38 mouse cellular contexts compared by ENCODE assay signal in the genomic region with DNA sequence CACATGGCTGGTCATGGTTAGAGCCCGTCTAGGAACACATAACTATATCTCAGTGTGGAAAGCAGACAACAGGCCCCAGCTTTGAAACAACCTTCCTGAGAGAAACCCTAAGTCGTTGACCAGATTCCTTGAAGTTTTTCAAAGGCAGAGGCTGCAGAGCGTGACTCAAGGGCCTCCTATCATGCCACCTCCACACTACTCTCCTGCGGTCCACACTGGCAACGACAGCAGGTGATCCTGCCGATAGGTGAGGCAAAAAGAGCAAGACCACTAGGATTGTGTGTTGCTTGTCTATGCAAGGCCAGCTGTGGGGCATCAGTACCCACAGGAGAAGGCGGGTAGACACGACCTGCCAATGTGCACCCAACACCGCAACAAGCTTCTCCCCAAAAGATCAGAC. TPM values are rescaled to one million over a fixed set of nuclear protein-coding genes. Genes with fewer than 3 reads are reported as not detected.
"Had no signal": no experiment of that assay in that cellular context is flagged by ENCODE, and none has a peak within 500 bp of the region (broad histone marks: within the 10 kb centered on the region; RNA-seq: fewer than 3 reads in every experiment).

No protein-coding gene starts in this region.

- ATAC-seq: forebrain, embryonic 13.5 days; forebrain, embryonic 14.5 days; forebrain, embryonic 15.5 days; forebrain, embryonic 16.5 days; forebrain, postnatal 0 days had no signal

- H3K4me1 ChIP-seq: embryonic facial prominence, embryonic 10.5 days; embryonic facial prominence, embryonic 12.5 days; embryonic facial prominence, embryonic 13.5 days; embryonic facial prominence, embryonic 15.5 days; forebrain, embryonic 10.5 days; forebrain, embryonic 12.5 days; forebrain, embryonic 13.5 days; forebrain, embryonic 15.5 days had no signal

- H3K9me3 ChIP-seq: embryonic facial prominence, embryonic 10.5 days; embryonic facial prominence, embryonic 12.5 days; embryonic facial prominence, embryonic 13.5 days; embryonic facial prominence, embryonic 15.5 days; forebrain, embryonic 10.5 days; forebrain, embryonic 12.5 days; forebrain, embryonic 13.5 days; forebrain, embryonic 15.5 days had no signal

- H3K4me3 ChIP-seq: embryonic facial prominence, embryonic 10.5 days; embryonic facial prominence, embryonic 12.5 days; embryonic facial prominence, embryonic 13.5 days; embryonic facial prominence, embryonic 15.5 days; erythroblast, embryonic 14.5 days; forebrain, embryonic 10.5 days; forebrain, embryonic 12.5 days; forebrain, embryonic 13.5 days; forebrain, embryonic 15.5 days; gastrocnemius, adult 2 months; heart, adult 2 months had no signal

- H3K36me3 ChIP-seq: embryonic facial prominence, embryonic 10.5 days; embryonic facial prominence, embryonic 12.5 days; embryonic facial prominence, embryonic 13.5 days; embryonic facial prominence, embryonic 15.5 days; forebrain, embryonic 10.5 days; forebrain, embryonic 12.5 days; forebrain, embryonic 15.5 days had no signal

- H3K4me2 ChIP-seq: embryonic facial prominence, embryonic 12.5 days; embryonic facial prominence, embryonic 13.5 days; embryonic facial prominence, embryonic 15.5 days; forebrain, embryonic 12.5 days; forebrain, embryonic 13.5 days; forebrain, embryonic 15.5 days had no signal

- DNase-seq: cerebellum, adult 2 months; cerebellum, adult 8-10 months; cerebellum, adult 9-10 months; cerebellum, adult 9-11 months; cerebellum, postnatal 10 days; cerebellum, postnatal 14 days; cerebellum, postnatal 25 days; cerebellum, postnatal 36 days; embryo, embryonic 11 days; forebrain, postnatal 0 days; gastrocnemius, adult 2 months; gastrocnemius, postnatal 10 days; gastrocnemius, postnatal 14 days; gastrocnemius, postnatal 25 days; gastrocnemius, postnatal 36 days; heart, adult 18-20 months; heart, adult 2 months had no signal

- H3K27me3 ChIP-seq: embryonic facial prominence, embryonic 12.5 days; embryonic facial prominence, embryonic 13.5 days; embryonic facial prominence, embryonic 15.5 days; forebrain, embryonic 12.5 days; forebrain, embryonic 13.5 days; forebrain, embryonic 15.5 days had no signal

- H3K27ac ChIP-seq: embryonic facial prominence, embryonic 10.5 days; embryonic facial prominence, embryonic 12.5 days; embryonic facial prominence, embryonic 13.5 days; embryonic facial prominence, embryonic 15.5 days; forebrain, embryonic 10.5 days; forebrain, embryonic 12.5 days; forebrain, embryonic 13.5 days; forebrain, embryonic 15.5 days; gastrocnemius, adult 2 months; heart, adult 2 months had no signal

- H3K9ac ChIP-seq: embryonic facial prominence, embryonic 12.5 days; embryonic facial prominence, embryonic 13.5 days; embryonic facial prominence, embryonic 15.5 days; forebrain, embryonic 12.5 days; forebrain, embryonic 13.5 days; forebrain, embryonic 15.5 days; forebrain, postnatal 0 days had no signal

RNA-seq across cellular contexts. Expression of a gene that starts 36.2 kb away (rescaled TPM):
- total RNA-seq: gastrocnemius, adult 18-20 months; gastrocnemius, adult 2 months; gastrocnemius, adult 8-10 months had no signal

RNA-seq across cellular contexts. Expression of a gene that starts 43.9 kb away (rescaled TPM):
- total RNA-seq: common myeloid progenitor, adult 5-6 weeks; forebrain, postnatal 0 days; gastrocnemius, adult 2 months; gastrocnemius, postnatal 10 days; granulocyte monocyte progenitor cell, adult 5-6 weeks had no signal
- polyA plus RNA-seq: cerebellum, adult 2 months; cortical plate, adult 2 months; embryonic facial prominence, embryonic 10.5 days; embryonic facial prominence, embryonic 11.5 days; embryonic facial prominence, embryonic 12.5 days; embryonic facial prominence, embryonic 13.5 days; embryonic facial prominence, embryonic 14.5 days; embryonic facial prominence, embryonic 15.5 days; forebrain, embryonic 10.5 days; forebrain, embryonic 11.5 days; forebrain, embryonic 12.5 days; forebrain, embryonic 13.5 days; forebrain, embryonic 14.5 days; forebrain, embryonic 15.5 days; forebrain, embryonic 16.5 days; forebrain, postnatal 0 days; frontal cortex, adult 2 months; gonadal fat pad, adult 2 months; heart, adult 2 months had no signal
